Mouse (Mus musculus) limb, embryonic 14.5 days (tissue): ENCODE results near the gene Raver1. TPM values are rescaled to one million over a fixed set of nuclear protein-coding genes. Genes with fewer than 3 reads are reported as not detected.

Source experiments
- ATAC-seq: fragments of 200-750 bp; cut with Nextera tagmentation; 2 replicates; pipeline ENCODE4 v1.8.0; 2017; ENCODE audit warnings: low read depth, moderate number of reproducible peaks, moderate TSS enrichment; ENCODE audit not compliant: low FRiP score
- DNase-seq: peaks from one replicate; pipeline ENCODE4 v3.0.0-alpha.2; 2015; ENCODE audit warnings: low spot score
- H3K27ac ChIP-seq: fragments of 300-500 bp; sonication (generic); replicated peaks from 2 replicates; pipeline ENCODE4 v1.5.1; 2014; ENCODE audit warnings: low read depth, mild to moderate bottlenecking, low read length, moderate library complexity, mixed read lengths
- H3K27me3 ChIP-seq: fragments of 300-500 bp; sonication (generic); 2 replicates; pipeline ENCODE4 v1.6.1; 2014; ENCODE audit warnings: low read length, mixed read lengths; ENCODE audit not compliant: control insufficient read depth, insufficient read depth
- H3K36me3 ChIP-seq: fragments of 300-500 bp; sonication (generic); 2 replicates; pipeline ENCODE4 v1.6.1; 2014; ENCODE audit warnings: mild to moderate bottlenecking, low read length, moderate library complexity, mixed read lengths; ENCODE audit not compliant: control insufficient read depth, insufficient read depth
- H3K4me1 ChIP-seq: fragments of 300-500 bp; sonication (generic); 2 replicates; pipeline ENCODE4 v1.6.1; 2014; ENCODE audit warnings: antibody characterized with exemption, low read length, mixed read lengths; ENCODE audit not compliant: control insufficient read depth, insufficient read depth
- H3K4me2 ChIP-seq: fragments of 300-500 bp; sonication (generic); replicated peaks from 2 replicates; pipeline ENCODE4 v1.6.1; 2014; ENCODE audit warnings: low read depth, mild to moderate bottlenecking, low read length, moderate library complexity; ENCODE audit not compliant: severe bottlenecking
- H3K4me3 ChIP-seq: fragments of 300-500 bp; sonication (generic); replicated peaks from 2 replicates; pipeline ENCODE4 v1.5.1; 2014; ENCODE audit warnings: low read length
- H3K9ac ChIP-seq: fragments of 300-500 bp; sonication (generic); 2 replicates; pipeline ENCODE4 v1.6.1; 2014; ENCODE audit warnings: mild to moderate bottlenecking, low read depth, low read length, moderate library complexity; ENCODE audit not compliant: severe bottlenecking
- H3K9me3 ChIP-seq: fragments of 300-500 bp; sonication (generic); 2 replicates; pipeline ENCODE4 v1.6.1; 2016; ENCODE audit warnings: low read length; ENCODE audit not compliant: control insufficient read depth
- POLR2A ChIP-seq: fragments of 200-500 bp; IDR thresholded peaks from 2 replicates; pipeline ENCODE4 v1.8.0; 2012; ENCODE audit warnings: inconsistent platforms, mild to moderate bottlenecking, moderate library complexity, borderline replicate concordance; ENCODE audit not compliant: insufficient read depth, insufficient read length; ENCODE audit errors: extremely low read depth
- WGBS: fragments of 180-500 bp; shearing (Covaris S2); extraction: QIAGEN DNeasy Blood & Tissue Kit; methylation state at CpG from one replicate; pipeline ENCODE4 v1.1.7; 2014; 5-methylcytosine and 5-hydroxymethylcytosine counted together
- polyA plus RNA-seq, 2 experiments: library from polyadenylated mRNA; depleted of rRNA in 1 of 2; stranded (reverse) in 1 of 2; unstranded in 1 of 2; fragments of >200 nt; fragmentation: Nextera tagmentation in 1 of 2; extraction: Ambion mirVana in 1 of 2; gene quantifications; 2 replicates each; pipeline versions ENCODE4 v1.2.1 to v1.2.3; 2012 to 2014

Raver1 gene
- 94.0 and 125 TPM in 2 replicates for polyA plus RNA-seq (2012; rRNA removed)
- polyA plus RNA-seq (2014; fragmentation: Nextera tagmentation; extraction: Ambion mirVana): 74.7 and 76.3 TPM in 2 replicates

GRCm38 (mm10) chr9:21091707-21092320, at the start of gene Raver1, which contains the start of gene Gm38431:
Gene Raver1, minus strand, starts transcription at chr9:21092008.
Gene Gm38431, minus strand, starts transcription at chr9:21091997.
- peak within 1 kb of the TSS; percentile 86 for H3K9ac ChIP-seq
- peak; percentile 97; the same call in 1 of the 2 replicates for TF ChIP-seq POLR2A
- WGBS: under 1% methylated on average over 51 of the region's 54 CpGs
- peaks cover 36% of the 10 kb centered on the region for H3K36me3 ChIP-seq
- peak within 1 kb of the TSS; percentile 82 for H3K4me2 ChIP-seq
- H3K27ac ChIP-seq: peak within 1 kb of the TSS; percentile 89
- H3K27me3 ChIP-seq: no peaks in the 10 kb centered on the region
- H3K4me3 ChIP-seq: peak within 1 kb of the TSS; percentile 76
- DNase-seq (peak; percentile 100), ATAC-seq (peak; percentile 100)
- no peaks in the 10 kb centered on the region for H3K9me3 ChIP-seq
- H3K4me1 ChIP-seq: peaks cover 5% of the 10 kb centered on the region; the same call in 1 of the 2 replicates

- TF ChIP-seq POLR2A: no peak
- Histone ChIP-seq H3K9me3 (no peaks in the 10 kb centered on the region), H3K4me2 (no peak overlapping the region), H3K4me3 (no peak overlapping the region), H3K27me3 (no peaks in the 10 kb centered on the region), H3K36me3 (peaks cover 61% of the 10 kb centered on the region), H3K4me1 (no peaks in the 10 kb centered on the region), H3K27ac (no peak overlapping the region), H3K9ac (no peak overlapping the region)
- DNase-seq: no peak
- WGBS: 88% methylated on average over 4 of the region's 4 CpGs
- ATAC-seq: no peak; the same call in 1 of the 2 replicates
Measured at GRCm38 (mm10) chr9:21138386-21138785, 46.6 kb upstream of the Raver1 start.

- H3K4me2 ChIP-seq: no peak overlapping the region
- H3K4me1 ChIP-seq: no peaks in the 10 kb centered on the region
- TF ChIP-seq POLR2A: no peak
- no peak overlapping the region for H3K9ac ChIP-seq
- ATAC-seq (peak; percentile 10; the same call in 1 of the 2 replicates), DNase-seq (peak; percentile 63)
- peaks cover 49% of the 10 kb centered on the region for H3K36me3 ChIP-seq
- H3K27ac ChIP-seq: no peak overlapping the region
- no peaks in the 10 kb centered on the region for H3K27me3 ChIP-seq
- no peaks in the 10 kb centered on the region for H3K9me3 ChIP-seq
- H3K4me3 ChIP-seq: no peak overlapping the region
- WGBS: 59% methylated on average over 3 of the region's 3 CpGs
Measured at GRCm38 (mm10) chr9:21137229-21137628, 45.4 kb upstream of the Raver1 start.

- WGBS: 81% methylated on average over 6 of the region's 6 CpGs
- Histone ChIP-seq H3K27ac (no peak overlapping the region), H3K4me3 (no peak overlapping the region), H3K9ac (no peak overlapping the region), H3K27me3 (no peaks in the 10 kb centered on the region), H3K4me2 (no peak overlapping the region), H3K9me3 (no peaks in the 10 kb centered on the region), H3K36me3 (peaks cover 41% of the 10 kb centered on the region), H3K4me1 (no peaks in the 10 kb centered on the region)
- ATAC-seq: no peak
- no peak for TF ChIP-seq POLR2A
- no peak for DNase-seq
Measured at GRCm38 (mm10) chr9:21136401-21136800, 44.6 kb upstream of the Raver1 start.

GRCm38 (mm10) chr9:21135941-21136381, 44.2 kb upstream of the Raver1 start:
- H3K4me3 ChIP-seq: no peak overlapping the region
- H3K4me1 ChIP-seq: no peaks in the 10 kb centered on the region
- no peaks in the 10 kb centered on the region for H3K27me3 ChIP-seq
- H3K27ac ChIP-seq: no peak overlapping the region
- TF ChIP-seq POLR2A: no peak
- H3K9me3 ChIP-seq: no peaks in the 10 kb centered on the region
- no peak overlapping the region for H3K4me2 ChIP-seq
- no peak for DNase-seq
- peaks cover 37% of the 10 kb centered on the region for H3K36me3 ChIP-seq
- no peak for ATAC-seq
- WGBS: 79% methylated on average over 1 of the region's 1 CpGs
- no peak overlapping the region for H3K9ac ChIP-seq
